Mouse (Mus musculus): Measurements from ENCODE around the gene E2f2. TPM values are rescaled to one million over a fixed set of nuclear protein-coding genes. Genes with fewer than 3 reads are reported as not detected.
A peak's percentile ranks its signal among the peaks of the same experiment; 100 is the strongest.

The E2f2 gene
- polyA plus RNA-seq, 1 experiment from 2014 or later = 9.7 TPM

DNA sequence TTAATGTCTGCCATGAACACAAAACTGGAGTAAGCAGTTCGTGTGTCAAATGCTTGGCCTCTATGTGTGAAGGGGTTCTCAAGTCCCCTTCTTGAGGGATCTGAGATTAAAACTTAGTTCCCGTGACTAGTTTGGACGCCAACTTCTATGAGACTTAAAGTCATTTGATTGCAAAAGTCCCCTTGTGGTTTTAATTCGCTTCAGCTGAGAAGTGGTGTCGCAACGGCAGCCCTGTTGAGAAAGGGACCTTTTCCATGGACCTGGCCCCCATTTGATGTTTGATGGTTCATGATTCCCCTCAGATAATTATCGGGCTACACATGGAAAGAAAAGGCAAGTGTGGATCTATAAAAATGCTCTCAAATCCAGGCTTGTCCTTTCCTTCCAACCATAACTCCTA lies 7.3 kb downstream of the E2f2 start:
- Histone ChIP-seq H3K4me3 (replicated peaks) (no peak overlapping the region), H3K4me1 (peaks cover 58% of the 10 kb centered on the region), H3K9ac (no peak overlapping the region), H3K27me3 (no peaks in the 10 kb centered on the region), H3K4me2 (peak overlapping the region; percentile 59; the same call in 1 of the 2 replicates), H3K36me3 (peaks cover 11% of the 10 kb centered on the region), H3K9me3 (replicated peaks) (no peaks in the 10 kb centered on the region), H3K27ac (no peak overlapping the region)
- no peak for ATAC-seq (replicated peaks; ENCODE audit: low FRiP score)
- 91% methylated on average over 7 of the region's 7 CpGs for WGBS

DNA sequence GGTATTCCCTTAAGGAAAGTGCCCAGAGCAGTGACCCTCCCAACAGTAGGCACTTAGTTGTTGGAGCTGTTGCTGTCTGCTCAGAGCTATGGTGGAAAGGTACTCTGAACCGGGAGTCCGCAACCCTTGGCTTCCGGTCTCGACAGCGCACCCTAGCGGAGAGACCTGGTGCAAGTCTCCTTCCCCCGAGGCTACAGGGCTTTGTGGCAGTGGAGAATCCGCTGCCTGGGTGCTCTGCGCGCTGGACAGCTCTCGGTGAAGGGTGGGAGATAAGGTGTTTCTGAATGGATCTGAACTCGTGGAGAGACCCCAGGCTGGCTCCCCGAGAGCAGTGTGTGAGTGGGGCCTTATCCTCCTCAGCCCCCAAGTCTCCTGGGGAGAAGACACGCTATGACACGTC lies 7.8 kb downstream of the E2f2 start:
- peak; percentile 38 for ATAC-seq (replicated peaks; ENCODE audit: low FRiP score)
- H3K36me3 ChIP-seq = peaks cover 11% of the 10 kb centered on the region

DNA sequence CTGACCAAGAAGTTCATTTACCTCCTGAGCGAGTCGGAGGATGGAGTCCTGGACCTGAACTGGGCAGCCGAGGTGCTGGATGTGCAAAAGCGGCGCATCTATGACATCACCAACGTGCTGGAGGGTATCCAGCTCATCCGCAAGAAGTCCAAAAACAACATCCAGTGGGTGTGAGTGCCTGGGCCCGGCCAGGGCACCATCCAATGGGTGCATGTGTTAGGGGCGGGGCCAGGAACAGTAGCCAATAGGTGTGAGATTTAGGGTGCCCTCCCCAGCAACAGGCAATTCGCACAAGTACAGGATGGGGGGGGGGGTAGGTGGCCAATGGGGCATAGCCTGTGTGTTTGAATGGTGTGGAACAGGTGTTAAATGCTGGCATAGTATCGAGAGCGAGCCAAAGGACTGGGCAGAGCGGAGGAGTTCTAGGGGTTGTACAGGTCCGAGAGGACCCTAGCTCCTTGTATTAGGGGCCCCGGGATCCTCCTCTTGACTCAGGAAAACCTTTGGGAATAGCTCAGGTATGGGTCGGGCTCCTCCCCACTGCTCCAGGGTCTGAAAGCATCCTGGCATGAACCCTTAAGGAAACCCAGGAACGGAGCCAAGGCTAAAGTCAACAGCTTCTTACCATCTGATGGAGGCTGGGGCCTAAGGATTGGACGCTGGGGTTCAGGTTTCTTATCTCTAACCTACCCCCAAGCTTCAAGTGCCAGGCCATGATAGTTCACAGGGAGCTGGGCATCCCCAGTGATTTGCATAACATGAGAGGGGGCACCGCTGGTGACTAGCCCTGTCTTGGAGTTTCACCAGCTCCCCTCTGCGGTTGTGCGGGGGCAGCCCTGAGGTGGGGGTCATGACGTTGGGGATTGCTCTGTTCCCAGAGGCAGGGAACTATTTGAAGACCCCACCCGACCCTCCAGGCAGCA lies 8.5 kb downstream of the E2f2 start:
- H3K4me1 ChIP-seq = peaks cover 52% of the 10 kb centered on the region
- H3K27me3 ChIP-seq = no peaks in the 10 kb centered on the region
- ATAC-seq (replicated peaks; ENCODE audit: low FRiP score) = peak; percentile 93
- peak overlapping the region; percentile 38 for H3K4me3 ChIP-seq (replicated peaks)
- peak overlapping the region; percentile 69 for H3K27ac ChIP-seq
- peaks cover 11% of the 10 kb centered on the region for H3K36me3 ChIP-seq
- peak overlapping the region; percentile 59 for H3K4me2 ChIP-seq
- H3K9me3 ChIP-seq (replicated peaks) = no peaks in the 10 kb centered on the region
- H3K9ac ChIP-seq = 0 out of 2 replicates have a peak overlapping the region, but pooled peaks have one; percentile 32
- 16% methylated on average over 23 of the region's 23 CpGs for WGBS

More for the DNA sequence above, 7.8 kb downstream of the E2f2 start:
- H3K4me2 ChIP-seq = peak overlapping the region; percentile 59
- H3K27me3 ChIP-seq = no peaks in the 10 kb centered on the region
- WGBS = 9% methylated on average over 15 of the region's 15 CpGs
- 0 out of 2 replicates have a peak overlapping the region, but pooled peaks have one; percentile 32 for H3K9ac ChIP-seq
- H3K4me3 ChIP-seq (replicated peaks) = peak overlapping the region; percentile 38
- no peaks in the 10 kb centered on the region for H3K9me3 ChIP-seq (replicated peaks)
- peaks cover 52% of the 10 kb centered on the region for H3K4me1 ChIP-seq
- peak overlapping the region; percentile 69 for H3K27ac ChIP-seq

DNA sequence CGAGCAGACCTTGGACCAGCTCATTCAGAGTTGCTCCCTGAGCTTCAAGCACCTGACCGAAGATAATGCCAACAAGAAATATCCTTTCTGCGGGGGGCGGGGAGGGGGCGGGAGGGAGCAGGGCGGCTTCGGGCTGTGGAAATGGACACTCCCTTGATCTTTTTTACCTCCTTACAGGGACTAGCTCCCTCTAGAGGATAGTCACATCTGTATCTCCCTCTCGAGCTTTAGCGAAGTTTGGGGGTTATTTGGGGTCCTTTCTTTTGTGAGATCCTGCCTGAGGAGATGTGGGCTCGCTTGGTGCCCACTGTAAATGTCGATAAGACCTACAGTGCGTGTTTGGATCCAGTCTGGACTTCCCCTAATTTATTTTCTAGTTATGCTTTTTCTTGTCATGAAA lies 9.2 kb downstream of the E2f2 start:
- Histone ChIP-seq H3K27me3 (no peaks in the 10 kb centered on the region), H3K9me3 (replicated peaks) (no peaks in the 10 kb centered on the region), H3K9ac (no peak overlapping the region), H3K27ac (0 out of 2 replicates have a peak overlapping the region, but pooled peaks have one; percentile 38), H3K4me1 (peaks cover 49% of the 10 kb centered on the region), H3K4me3 (replicated peaks) (0 out of 2 replicates have a peak overlapping the region, but pooled peaks have one; percentile 38), H3K4me2 (peak overlapping the region; percentile 59), H3K36me3 (peaks cover 13% of the 10 kb centered on the region)
- no peak for ATAC-seq (replicated peaks; ENCODE audit: low FRiP score)
- WGBS = 28% methylated on average over 12 of the region's 12 CpGs

DNA sequence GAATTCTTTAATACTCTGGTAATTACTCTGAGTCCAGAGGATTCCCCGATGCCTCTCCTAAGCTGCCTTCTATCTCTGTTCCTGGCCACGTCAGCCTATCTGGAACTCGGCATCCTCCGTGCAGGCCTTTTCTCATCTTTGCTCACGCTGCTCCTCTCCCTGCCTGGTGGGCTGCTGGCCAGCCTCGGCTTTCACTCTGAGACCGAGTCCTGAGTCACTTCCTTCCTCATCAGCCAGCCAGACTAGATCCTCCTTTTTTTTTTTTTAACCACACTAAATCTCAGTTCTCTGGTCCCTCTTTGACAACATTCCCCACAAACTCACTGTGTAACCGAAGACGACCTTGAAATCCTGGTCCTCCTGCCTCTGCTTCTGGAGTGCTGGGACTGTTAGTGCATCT lies 13.2 kb downstream of the E2f2 start:
- no peak overlapping the region for H3K9ac ChIP-seq
- H3K27me3 ChIP-seq = no peaks in the 10 kb centered on the region
- H3K4me1 ChIP-seq = peaks cover 28% of the 10 kb centered on the region
- H3K4me2 ChIP-seq = no peak overlapping the region
- ATAC-seq (replicated peaks; ENCODE audit: low FRiP score) = no peak
- no peaks in the 10 kb centered on the region for H3K9me3 ChIP-seq (replicated peaks)
- no peak overlapping the region for H3K4me3 ChIP-seq (replicated peaks)
- WGBS = 60% methylated on average over 9 of the region's 9 CpGs
- peaks cover 45% of the 10 kb centered on the region for H3K36me3 ChIP-seq
- peak overlapping the region; percentile 48; the same call in 1 of the 2 replicates for H3K27ac ChIP-seq

DNA sequence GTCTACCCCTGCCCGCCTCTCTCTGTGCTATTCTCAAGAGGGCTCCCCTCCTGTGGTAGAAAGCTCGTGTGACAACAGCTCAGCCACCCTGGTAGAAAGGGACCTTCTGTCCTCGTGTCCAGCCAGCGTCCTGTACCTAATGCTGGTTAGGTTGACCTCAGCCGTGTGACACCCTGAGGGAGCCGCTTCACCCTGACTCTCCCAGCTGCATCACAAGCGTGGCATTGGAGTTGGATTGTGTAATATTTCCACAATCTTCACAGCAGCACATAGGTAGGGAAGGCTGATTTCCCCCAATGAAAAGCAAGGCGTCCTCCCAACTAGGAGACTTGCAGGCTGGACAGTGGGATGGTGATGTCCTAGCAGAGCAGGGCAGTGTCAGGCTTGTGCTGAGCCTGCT lies 14.1 kb downstream of the E2f2 start:
- WGBS = 81% methylated on average over 8 of the region's 8 CpGs
- peak overlapping the region; percentile 63; the same call in 1 of the 2 replicates for H3K27ac ChIP-seq
- no peak overlapping the region for H3K4me3 ChIP-seq (replicated peaks)
- H3K4me1 ChIP-seq = peaks cover 18% of the 10 kb centered on the region
- no peak for ATAC-seq (replicated peaks; ENCODE audit: low FRiP score)
- no peak overlapping the region for H3K4me2 ChIP-seq
- H3K27me3 ChIP-seq = no peaks in the 10 kb centered on the region
- no peak overlapping the region for H3K9ac ChIP-seq
- H3K9me3 ChIP-seq (replicated peaks) = no peaks in the 10 kb centered on the region
- peaks cover 54% of the 10 kb centered on the region for H3K36me3 ChIP-seq

DNA sequence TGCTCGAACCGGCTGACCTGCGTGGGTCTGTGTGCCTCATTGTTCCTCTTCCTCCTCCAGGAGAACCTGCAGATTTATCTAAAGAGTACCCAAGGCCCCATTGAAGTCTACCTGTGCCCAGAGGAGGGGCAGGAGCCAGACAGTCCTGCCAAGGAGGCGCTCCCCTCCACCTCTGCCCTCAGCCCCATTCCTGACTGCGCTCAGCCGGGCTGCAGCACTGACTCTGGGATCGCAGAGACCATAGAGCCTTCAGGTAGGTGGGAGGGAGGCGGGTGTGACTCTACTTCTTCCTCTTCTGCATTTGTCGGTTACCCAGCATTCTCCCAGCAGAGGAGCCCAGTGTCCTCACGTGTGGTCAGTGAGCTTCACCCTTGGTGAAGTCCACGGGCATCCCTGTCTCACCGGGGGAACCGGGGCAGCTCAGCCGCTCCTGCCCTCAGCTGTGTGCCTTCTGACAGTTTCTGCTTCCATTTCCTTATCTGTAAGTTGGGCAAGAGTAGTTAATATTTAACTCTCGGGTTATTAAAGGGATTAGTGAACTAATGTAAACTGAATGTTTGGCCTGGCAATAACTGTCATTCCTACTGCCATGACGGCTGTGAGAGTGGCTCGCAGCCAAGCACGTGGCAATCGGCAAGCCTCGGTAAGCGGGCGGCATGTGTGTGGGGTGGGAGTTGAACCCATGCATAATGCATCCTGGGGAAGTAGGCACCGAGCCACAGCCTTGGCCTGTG lies 14.7 kb downstream of the E2f2 start:
- Histone ChIP-seq H3K9me3 (replicated peaks) (no peaks in the 10 kb centered on the region), H3K27me3 (no peaks in the 10 kb centered on the region), H3K36me3 (peaks cover 60% of the 10 kb centered on the region), H3K4me1 (peaks cover 14% of the 10 kb centered on the region), H3K9ac (no peak overlapping the region), H3K27ac (peak overlapping the region; percentile 63; the same call in 1 of the 2 replicates), H3K4me2 (no peak overlapping the region), H3K4me3 (replicated peaks) (no peak overlapping the region)
- 0 out of 2 replicates have a peak, but pooled peaks have one; percentile 42 for ATAC-seq (replicated peaks; ENCODE audit: low FRiP score)
- 79% methylated on average over 23 of the region's 23 CpGs for WGBS

DNA sequence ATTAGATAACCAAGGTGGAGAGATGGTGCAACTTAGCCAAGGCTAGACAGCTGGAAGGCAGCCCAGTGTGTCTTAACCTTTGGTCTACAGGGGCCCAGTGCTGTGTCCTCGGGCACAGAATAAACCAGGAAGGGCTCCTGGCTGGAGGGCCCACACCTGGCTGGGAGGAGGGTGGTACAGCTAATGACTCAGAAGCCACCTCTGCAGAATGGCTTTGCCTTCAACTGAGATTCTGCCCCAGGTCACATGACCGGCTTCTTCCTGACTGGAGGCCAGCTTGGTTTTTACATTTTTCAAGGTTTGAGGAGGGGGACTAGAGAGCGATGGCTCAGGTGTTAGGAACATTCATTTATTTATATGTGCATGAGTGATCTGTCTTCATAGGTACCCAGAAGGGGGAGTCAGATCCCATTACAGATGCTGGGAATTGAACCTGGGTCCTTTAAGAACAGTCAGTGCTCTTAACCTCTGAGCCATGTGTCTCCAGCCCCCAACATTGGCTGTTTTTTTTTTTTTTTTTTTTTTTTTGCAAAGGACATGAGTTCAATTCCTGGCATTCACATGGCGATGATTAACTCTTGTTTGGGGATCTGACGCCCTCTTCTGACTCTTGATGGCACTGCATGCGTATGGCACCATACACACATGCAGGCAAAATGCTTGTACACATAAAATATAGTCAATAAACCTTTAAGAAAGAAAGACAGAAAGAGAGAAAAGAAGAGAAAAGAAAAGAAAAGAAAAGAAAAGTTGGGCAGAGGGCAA lies 17.0 kb downstream of the E2f2 start:
- H3K4me1 ChIP-seq = peaks cover 14% of the 10 kb centered on the region
- no peaks in the 10 kb centered on the region for H3K9me3 ChIP-seq (replicated peaks)
- H3K36me3 ChIP-seq = peaks cover 76% of the 10 kb centered on the region
- no peak overlapping the region for H3K4me2 ChIP-seq
- WGBS = 89% methylated on average over 6 of the region's 6 CpGs
- H3K27ac ChIP-seq = no peak overlapping the region
- ATAC-seq (replicated peaks; ENCODE audit: low FRiP score) = no peak
- no peaks in the 10 kb centered on the region for H3K27me3 ChIP-seq
- no peak overlapping the region for H3K9ac ChIP-seq
- H3K4me3 ChIP-seq (replicated peaks) = no peak overlapping the region

DNA sequence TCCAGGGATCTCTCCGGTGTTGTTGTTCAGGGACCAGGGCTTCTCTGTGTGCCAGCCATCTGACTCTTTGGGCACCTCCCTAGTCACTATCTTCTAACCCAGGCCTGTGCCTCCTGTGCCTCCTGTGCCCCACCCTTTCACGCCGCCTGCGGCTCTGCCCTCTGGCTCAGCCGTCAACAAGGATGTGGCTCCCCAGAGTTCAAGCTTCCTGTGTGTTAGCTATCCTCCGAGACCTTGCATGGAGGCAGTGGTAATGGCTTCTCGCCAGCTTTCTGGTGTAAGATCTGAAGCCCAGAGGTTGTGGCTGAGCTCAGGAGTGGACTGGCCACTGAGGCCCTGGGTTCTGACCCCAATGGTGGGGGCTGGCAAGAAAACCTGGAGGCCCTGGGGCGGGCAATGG lies 17.7 kb downstream of the E2f2 start:
- WGBS = 83% methylated on average over 8 of the region's 8 CpGs
- peaks cover 14% of the 10 kb centered on the region for H3K4me1 ChIP-seq
- H3K27ac ChIP-seq = no peak overlapping the region
- H3K36me3 ChIP-seq = peaks cover 76% of the 10 kb centered on the region
- no peak overlapping the region for H3K4me3 ChIP-seq (replicated peaks)
- no peak overlapping the region for H3K9ac ChIP-seq
- no peaks in the 10 kb centered on the region for H3K27me3 ChIP-seq
- peak; percentile 72; the same call in 1 of the 2 replicates for ATAC-seq (replicated peaks; ENCODE audit: low FRiP score)
- no peak overlapping the region for H3K4me2 ChIP-seq
- no peaks in the 10 kb centered on the region for H3K9me3 ChIP-seq (replicated peaks)

DNA sequence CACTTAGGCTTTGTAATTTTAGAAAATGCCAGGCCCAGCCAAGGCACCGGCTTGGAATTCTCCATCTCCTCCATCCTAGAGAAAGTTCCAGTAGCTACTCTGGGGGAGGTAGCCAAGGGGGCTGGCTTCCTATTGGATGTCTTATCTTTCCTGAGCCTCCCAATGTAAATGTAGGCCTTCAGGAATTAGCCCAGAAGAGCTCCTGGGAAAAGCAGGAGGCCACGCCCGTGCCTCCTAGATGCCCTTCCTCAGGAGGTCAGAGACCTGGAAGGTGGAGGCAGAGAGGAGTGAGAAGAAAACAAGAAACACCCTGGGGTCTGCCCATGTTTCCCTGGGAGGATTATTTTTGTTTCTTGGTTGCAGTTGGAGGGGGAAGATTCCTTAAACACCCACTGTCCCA lies 21.4 kb downstream of the E2f2 start:
- H3K27ac ChIP-seq = no peak overlapping the region
- no peaks in the 10 kb centered on the region for H3K4me1 ChIP-seq
- no peak overlapping the region for H3K4me2 ChIP-seq
- no peak overlapping the region for H3K9ac ChIP-seq
- no peak for ATAC-seq (replicated peaks; ENCODE audit: low FRiP score)
- no peaks in the 10 kb centered on the region for H3K9me3 ChIP-seq (replicated peaks)
- H3K27me3 ChIP-seq = no peaks in the 10 kb centered on the region
- peaks cover 54% of the 10 kb centered on the region for H3K36me3 ChIP-seq
- H3K4me3 ChIP-seq (replicated peaks) = no peak overlapping the region
- 72% methylated on average over 3 of the region's 3 CpGs for whole genome bisulfite sequencing

DNA sequence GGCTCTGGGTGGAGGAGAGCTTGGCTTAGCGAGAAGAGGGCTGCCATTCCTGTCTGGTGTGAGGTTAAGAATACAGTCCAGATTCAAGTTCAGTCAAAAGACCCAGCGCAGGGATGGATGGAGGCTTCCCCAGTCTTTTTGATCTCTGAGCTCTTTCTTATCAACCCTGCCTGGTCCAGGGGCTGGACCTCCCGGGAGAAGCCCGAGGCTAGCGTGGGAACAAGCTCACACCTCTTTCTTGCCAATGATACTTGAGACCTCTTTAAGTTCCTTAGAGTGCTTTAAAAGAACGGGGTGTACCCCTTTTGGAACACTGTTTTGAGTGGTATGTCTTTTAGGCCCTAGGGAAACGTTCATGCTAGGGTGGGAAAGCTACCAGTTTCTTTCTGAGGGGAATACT lies 22.8 kb downstream of the E2f2 start:
- H3K4me3 ChIP-seq (replicated peaks) = no peak overlapping the region
- H3K27me3 ChIP-seq = no peaks in the 10 kb centered on the region
- H3K9me3 ChIP-seq (replicated peaks) = no peaks in the 10 kb centered on the region
- 52% methylated on average over 7 of the region's 7 CpGs for WGBS
- H3K4me1 ChIP-seq = no peaks in the 10 kb centered on the region
- H3K9ac ChIP-seq = no peak overlapping the region
- H3K27ac ChIP-seq = no peak overlapping the region
- H3K4me2 ChIP-seq = no peak overlapping the region
- peaks cover 41% of the 10 kb centered on the region for H3K36me3 ChIP-seq
- ATAC-seq (replicated peaks; ENCODE audit: low FRiP score) = no peak

Data from kidney, embryonic 15.5 days (tissue).